Mouse (Mus musculus) ovary, postnatal 36 days (tissue): ENCODE measurements around the gene Rarg.

Experiments
- DNase-seq: peaks from one replicate; pipeline ENCODE4 v3.0.0; 2022; ENCODE audit warnings: low spot score, mixed read lengths

Rarg gene

DNA sequence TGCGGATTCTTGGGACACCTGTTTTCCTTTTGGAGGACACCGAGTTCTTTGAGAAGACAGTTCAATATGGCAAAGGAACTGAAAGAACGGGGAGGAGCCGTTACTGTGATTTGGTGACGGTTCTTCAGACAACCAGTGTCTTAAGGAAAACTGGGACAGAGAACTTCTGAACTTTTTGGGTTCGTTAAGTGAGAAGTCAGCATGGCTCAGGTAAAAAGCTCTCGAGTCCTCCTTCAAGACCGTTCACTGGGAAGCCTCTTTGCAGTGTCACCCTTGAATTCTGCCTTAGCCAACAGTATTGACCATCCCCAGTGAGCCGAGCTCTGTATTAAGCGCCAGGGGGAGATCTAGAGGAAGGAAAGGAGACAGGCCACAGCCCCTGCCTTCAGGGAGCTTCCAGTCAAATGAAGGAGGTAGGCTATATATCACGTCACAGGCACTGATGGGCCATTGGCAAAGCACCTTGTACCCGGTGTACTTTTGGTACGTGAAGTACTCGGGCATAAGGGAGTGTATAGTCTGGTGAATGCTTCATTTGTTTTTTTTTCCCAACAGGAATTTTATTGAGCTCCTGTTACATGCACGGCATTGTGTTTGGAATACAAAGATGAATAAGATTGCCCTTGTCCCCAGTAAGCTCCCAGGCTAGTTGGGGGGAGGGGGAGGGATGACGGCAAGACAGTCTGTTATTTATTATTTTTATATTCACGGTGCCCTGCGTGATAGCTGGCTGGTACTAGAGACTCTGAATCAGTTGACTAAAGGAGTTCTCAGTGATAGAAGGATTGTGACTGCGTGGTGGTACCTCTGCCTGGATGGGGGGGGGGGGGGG is 52.4 kb downstream of the Rarg start, which contains the start of gene Csad:
Csad (minus strand) TSS at position 51 of the 832 bp plus-strand sequence.
- no peak for DNase-seq

DNA sequence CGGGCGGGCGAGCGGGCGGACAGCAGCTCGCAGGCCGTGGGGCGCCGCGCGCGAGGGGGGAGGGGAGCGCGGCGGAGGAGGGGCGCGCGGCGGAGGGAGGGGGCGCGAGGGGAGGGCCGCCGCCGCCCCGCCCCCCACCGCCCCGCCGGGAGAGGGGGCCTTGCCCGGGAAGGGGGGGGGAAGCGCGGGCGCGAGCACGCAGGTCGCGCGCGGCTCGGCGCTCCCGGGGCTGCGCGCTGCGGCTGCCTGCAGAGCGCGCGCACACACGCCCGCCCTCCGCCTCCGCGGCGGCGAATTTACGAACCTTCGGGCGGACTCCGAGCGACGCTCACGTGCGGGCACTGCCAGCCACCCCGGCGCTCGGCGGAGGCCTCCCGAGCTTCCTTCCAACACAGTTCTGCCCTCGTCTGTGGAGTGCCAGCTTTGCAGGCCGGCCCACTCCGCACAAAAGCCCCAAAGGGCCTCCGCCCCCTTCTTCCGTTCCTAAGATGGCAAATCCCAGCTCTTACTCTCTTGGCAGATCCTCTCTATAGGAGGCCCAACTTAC is 53.4 kb downstream of the Rarg start:
- peak; percentile 80 for DNase-seq

DNA sequence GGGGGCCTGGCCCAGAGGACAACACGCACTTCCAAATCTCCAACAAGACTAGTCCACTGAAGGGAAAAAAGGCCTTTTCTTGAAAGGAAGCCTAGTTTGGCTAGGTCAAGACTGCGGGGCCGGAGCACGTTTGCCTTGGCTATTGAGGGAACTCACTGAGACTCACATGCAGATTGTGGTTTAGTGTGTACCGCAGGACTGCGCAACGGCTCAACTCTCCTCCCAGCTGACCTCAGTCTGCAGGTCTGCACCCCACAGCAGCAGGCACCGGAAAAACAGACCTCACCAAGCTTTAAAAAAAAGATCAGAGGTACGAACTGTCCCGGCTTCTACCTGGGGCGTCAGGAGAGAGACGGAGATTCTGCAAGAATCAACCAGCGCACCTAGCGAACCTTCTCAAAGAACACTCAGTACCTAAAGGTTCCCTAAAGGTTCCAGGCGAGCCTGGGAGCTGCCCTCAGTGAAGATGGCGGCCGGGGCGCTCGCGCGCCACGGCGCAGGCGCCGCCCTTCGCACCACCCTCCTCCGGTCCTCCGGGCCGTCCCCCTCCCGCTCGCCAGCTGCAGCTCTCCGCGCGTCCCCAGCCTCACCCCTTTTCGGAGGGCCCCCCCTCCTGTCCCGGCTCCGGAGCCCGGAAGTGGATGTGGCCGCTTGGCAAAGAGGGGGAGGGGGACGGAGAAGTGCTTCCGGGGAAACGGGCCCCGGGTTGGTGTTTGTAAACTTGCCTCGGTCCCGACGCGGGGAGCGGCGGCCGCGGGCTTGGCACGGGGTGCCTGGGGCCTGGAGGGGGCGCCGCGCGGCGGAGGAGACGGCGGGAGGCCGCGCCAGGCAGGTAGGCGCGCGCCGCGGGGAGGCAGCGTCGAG is 54.1 kb downstream of the Rarg start, which contains the start of gene Zfp740:
Zfp740 (plus strand) TSS at position 279 of the 864 bp plus-strand sequence.
- peak; percentile 97 for DNase-seq

DNA sequence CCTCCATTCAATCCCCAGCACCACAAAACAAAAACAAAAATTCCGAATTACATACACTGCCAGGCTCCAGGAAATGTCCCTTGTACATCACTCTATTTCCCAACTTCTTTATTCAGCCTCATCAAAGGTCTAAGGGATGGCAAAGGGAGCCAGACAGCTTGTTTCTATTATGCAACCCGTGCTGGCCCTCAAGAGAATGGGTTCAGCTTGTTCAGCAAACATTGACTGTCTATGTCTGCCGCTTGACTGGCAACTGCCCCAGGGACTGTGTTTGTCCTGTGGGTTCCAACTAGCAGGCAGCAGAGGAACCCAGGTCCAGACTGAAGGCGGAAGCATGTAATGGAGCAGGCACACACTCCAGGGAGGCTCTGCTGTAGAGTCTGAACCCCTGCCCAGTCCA is 58.5 kb downstream of the Rarg start:
- no peak for DNase-seq

DNA sequence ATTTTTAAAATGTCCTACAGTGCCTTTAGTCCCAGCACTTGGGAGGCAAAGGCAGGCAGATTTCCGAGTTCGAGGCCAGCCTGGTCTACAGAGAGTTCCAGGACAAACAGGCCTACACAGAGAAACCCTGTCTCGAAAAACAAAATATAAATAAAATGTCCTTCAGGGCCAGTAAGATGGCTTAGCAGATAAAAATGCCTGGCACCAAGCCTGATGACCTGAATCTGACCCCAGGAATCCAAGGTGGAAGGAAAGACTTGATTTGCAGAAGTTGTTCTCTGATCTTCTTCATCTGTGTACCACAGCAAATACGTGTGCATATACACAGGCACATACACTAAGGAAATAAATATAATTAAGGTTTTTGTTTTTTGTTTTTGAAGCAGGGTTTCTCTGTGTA is 61.9 kb downstream of the Rarg start:
- DNase-seq: no peak

DNA sequence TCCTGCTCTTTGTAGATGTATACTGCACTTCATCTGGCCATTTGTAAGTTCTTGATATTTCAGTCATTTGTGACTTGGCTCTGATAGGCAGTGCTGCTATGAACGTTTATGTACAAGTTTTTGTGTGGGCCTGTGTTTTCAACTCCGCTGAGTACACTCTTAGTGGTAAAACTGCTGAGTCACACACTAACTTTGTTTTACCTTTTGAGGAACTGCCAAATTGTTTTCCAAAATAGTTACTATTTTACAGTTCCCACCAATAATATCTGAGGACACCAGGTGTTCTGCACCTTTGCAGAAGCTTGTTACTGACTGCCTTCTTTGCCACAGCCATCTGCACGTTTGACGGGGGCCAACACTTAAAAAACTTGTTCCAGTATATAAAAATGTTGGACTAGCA is 62.9 kb downstream of the Rarg start:
- DNase-seq: no peak

DNA sequence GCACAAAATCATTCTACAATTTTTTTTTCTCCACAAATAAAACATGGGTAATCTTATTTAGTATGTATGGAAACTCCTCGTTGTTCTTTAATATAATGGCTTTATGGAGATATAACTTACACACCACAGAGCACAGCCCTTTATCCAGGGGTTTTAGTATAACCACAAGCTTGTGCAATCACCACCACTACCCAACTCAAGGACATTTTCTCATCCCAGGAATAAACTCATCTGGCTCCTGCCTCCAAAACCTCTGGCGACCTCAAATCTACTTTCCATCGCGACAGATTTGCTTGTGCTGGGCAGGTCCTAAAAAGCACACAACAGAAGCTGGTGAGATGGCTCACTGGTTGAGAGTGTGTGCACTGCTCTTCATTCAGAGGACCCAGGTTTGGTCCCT is 63.7 kb downstream of the Rarg start:
- no peak for DNase-seq

DNA sequence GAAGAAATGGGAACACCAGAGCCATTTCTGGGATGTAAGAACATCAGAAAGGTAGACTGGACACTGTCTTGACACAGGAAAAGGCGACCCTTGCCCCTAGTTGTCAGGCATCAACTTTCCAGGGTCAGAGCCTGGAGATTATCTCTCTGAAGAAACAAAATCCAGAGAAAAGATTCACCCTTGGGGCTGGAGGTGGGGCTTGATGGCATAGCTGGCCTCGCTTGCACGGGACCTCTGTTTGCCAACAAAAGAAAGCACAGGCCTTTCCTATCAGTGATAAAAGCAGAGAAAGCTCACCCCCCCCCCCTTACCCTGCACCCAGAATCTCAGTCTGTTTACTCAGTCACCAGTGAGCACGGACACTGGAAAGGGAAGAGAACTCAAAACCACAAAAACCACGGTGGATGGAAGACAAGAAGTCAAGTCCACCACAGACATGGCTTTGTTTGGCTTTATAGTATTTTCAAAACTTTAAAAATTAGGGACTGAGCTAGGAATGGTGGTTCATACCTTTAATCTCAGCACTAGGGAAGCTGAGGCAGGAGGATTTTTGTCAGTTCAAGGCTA is 64.4 kb downstream of the Rarg start:
- no peak for DNase-seq

DNA sequence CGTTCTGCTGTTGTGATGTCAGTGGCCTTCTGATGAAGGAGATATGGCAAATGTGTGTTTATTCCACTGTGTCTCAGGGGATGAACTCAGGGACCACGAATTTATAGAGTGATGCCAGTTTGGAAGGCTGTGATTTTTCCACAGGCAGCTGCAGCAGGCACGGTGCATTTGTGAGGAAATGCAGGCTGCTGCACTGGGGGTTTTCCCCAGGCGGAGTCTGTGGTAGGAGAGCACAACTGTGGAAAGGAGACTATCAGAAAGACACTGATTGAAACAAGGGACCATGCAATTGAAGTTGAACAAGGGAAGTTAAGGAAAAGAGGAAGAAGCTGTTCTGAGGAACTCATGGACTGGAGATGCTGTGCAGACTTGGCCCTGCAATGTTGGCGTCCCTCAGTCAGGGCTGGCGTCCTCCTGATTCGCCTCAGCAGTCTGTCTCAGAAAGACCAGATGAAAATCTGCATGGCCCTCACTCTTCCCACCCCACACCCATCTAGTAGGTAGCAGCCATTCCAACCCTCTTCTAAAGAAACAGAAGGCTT is 65.0 kb downstream of the Rarg start:
- DNase-seq: no peak

DNA sequence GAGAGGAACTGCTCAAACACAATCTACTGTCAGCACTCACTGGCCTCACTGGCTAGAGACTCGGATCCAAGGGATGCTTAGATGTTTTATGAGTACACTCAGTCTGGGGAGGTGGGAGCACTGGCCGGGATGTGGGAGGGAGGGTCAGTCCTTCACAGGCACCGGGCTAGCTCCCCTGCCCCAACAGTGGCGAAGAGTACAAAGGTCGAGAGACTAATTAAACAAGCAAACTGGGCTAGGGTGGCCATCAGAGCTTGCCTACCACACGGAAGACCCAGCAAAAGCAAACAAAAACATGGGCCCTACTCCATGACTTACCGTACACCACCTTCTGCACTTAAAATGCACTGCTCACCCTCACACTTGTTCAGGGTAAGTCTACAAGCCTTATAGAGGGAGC is 65.6 kb downstream of the Rarg start:
- no peak for DNase-seq

DNA sequence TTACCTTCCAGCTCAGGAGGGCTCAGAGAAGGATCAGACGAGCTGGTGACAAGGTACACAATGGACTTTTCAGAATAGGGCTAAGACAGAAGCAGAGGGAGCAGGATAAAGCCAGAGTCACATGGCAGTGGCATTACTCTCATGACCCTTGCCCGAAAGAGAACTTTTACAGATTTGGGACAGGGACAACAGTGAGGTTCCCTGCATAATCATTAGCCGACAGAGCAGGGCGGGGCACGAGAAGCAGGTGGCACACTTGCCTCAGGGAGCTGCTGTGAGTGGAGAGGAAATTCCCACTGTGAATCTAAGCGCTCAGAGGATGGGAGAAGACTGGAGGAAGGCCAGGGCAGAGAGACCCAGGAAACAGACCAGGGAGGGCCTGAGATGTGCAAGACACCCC is 68.4 kb downstream of the Rarg start:
- no peak for DNase-seq

DNA sequence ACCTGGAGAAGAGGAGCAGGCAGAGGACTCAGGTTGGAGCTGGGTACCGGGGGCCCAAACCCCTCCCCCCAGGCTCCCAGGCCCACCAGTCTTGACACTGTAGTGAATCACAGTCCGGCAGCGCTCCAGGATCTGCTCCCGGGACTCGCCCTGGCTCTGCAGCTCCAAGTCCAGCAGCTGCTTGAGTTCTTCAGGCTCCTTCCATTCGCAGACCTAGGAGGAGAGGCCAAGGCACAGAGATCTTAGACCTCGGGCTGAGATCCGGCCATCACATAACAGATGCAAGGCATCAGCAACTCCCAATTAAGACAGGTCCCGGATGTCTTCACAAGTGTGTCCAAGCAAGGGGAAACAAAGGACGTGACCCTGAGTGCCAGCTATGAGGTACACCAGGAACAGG is 69.2 kb downstream of the Rarg start:
- DNase-seq: no peak

DNA sequence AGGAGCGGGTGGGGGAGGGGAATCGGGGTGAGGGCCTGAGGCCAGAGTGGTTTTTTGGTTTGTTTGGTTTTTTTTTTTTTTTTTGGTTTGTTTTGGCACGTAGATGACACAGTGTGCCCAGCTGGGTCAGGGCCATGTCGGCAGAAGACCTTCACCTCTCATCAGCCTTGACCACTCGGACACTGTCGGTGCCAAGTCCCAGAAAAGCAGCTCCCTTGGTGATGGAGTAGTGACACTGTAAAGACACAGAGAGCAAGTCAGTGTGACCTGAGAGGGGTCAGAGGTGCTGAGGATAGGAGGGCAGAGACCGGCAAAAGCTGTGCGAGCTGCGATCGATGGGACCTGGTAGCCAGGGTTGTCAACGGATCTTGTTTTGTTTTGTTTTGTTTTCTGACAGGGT is 71.1 kb downstream of the Rarg start:
- no peak for DNase-seq
